Mouse (Mus musculus) retina, embryonic 14.5 days (tissue): ENCODE data around the gene Syce3.
A peak's percentile ranks its signal among the peaks of the same experiment; 100 is the strongest.
"Not testable (repeated sequence)": the region's sequence is repeated elsewhere in the genome, so short reads cannot be mapped to it uniquely, and the experiment has no call there.

Source experiments
- DNase-seq: peaks from one replicate; pipeline ENCODE4 v3.0.0-alpha.2; 2015; ENCODE audit warnings: low spot score

Gene Syce3

GRCm38 (mm10) chr15:89410118-89410517 is at the start of gene Syce3:
Syce3 (minus strand) TSS chr15:89410503.
- DNase-seq, result no peak

GRCm38 (mm10) chr15:89459821-89460220 is 49.5 kb upstream of the Syce3 start:
- no peak for DNase-seq

- DNase-seq, result no peak
Measured at GRCm38 (mm10) chr15:89458942-89459341, 48.6 kb upstream of the Syce3 start.

GRCm38 (mm10) chr15:89455642-89456041 is 45.3 kb upstream of the Syce3 start:
- DNase-seq, result no peak

GRCm38 (mm10) chr15:89454857-89455256 is 44.6 kb upstream of the Syce3 start:
- DNase-seq, result no peak

- DNase-seq, result peak; percentile 64
Measured at GRCm38 (mm10) chr15:89453865-89454478, 43.7 kb upstream of the Syce3 start, which contains the start of gene Mapk8ip2. Mapk8ip2 (plus strand) TSS chr15:89453913.

GRCm38 (mm10) chr15:89452906-89453864 is 42.9 kb upstream of the Syce3 start:
- DNase-seq, result peak; percentile 74

GRCm38 (mm10) chr15:89442486-89443070 is 32.3 kb upstream of the Syce3 start:
- peak; percentile 47 for DNase-seq

GRCm38 (mm10) chr15:89435878-89436277 is 25.6 kb upstream of the Syce3 start:
- no peak for DNase-seq

GRCm38 (mm10) chr15:89434136-89434535 is 23.8 kb upstream of the Syce3 start:
- DNase-seq, result no peak

GRCm38 (mm10) chr15:89432946-89433345 is 22.6 kb upstream of the Syce3 start:
- peak; percentile 36 for DNase-seq

GRCm38 (mm10) chr15:89431806-89432205 is 21.5 kb upstream of the Syce3 start:
- no peak for DNase-seq

- DNase-seq, result no peak
Measured at GRCm38 (mm10) chr15:89431271-89431670, 21.0 kb upstream of the Syce3 start.

GRCm38 (mm10) chr15:89430771-89431170 is 20.5 kb upstream of the Syce3 start:
- not testable (repeated sequence) for DNase-seq

GRCm38 (mm10) chr15:89430341-89430740 is 20.0 kb upstream of the Syce3 start:
- DNase-seq, result peak; percentile 32

- DNase-seq, result peak; percentile 94
Measured at GRCm38 (mm10) chr15:89429352-89430221, 19.3 kb upstream of the Syce3 start, which contains the start of the genes C730034F03Rik, Gm44502 and Chkb. C730034F03Rik (plus strand) TSS chr15:89429589. Gm44502 (minus strand) TSS chr15:89429696. Chkb (minus strand) TSS chr15:89429908.

- DNase-seq, result peak; percentile 13
Measured at GRCm38 (mm10) chr15:89428821-89429351, 18.6 kb upstream of the Syce3 start.

- DNase-seq, result no peak
Measured at GRCm38 (mm10) chr15:89428136-89428790, 18.0 kb upstream of the Syce3 start.

- DNase-seq, result no peak
Measured at GRCm38 (mm10) chr15:89426716-89427115, 16.4 kb upstream of the Syce3 start.

GRCm38 (mm10) chr15:89425711-89426121 is 15.4 kb upstream of the Syce3 start, which contains the start of gene Cpt1b:
Cpt1b (minus strand) TSS chr15:89425863.
- no peak for DNase-seq
